Mouse (Mus musculus) heart, adult 2 months (tissue): ENCODE measurements around the gene Sema3b. TPM values are rescaled to one million over a fixed set of nuclear protein-coding genes. Genes with fewer than 3 reads are reported as not detected.
A peak's percentile ranks its signal among the peaks of the same experiment; 100 is the strongest.

Experiments used
- DNase-seq, 2 experiments: peaks; one replicate each; pipeline ENCODE4 v3.0.0; 2021
- H3K27ac ChIP-seq: fragments of 200-600 bp; 2 replicates; pipeline ENCODE4 v1.8.1; 2022
- H3K27me3 ChIP-seq: fragments of 200-500 bp; 2 replicates; pipeline ENCODE4 v1.6.1; 2012; ENCODE audit warnings: mild to moderate bottlenecking, low read length, inconsistent platforms, mixed read lengths; ENCODE audit not compliant: control insufficient read depth, insufficient read depth
- H3K36me3 ChIP-seq: fragments of 200-500 bp; 2 replicates; pipeline ENCODE4 v1.6.1; 2012; ENCODE audit warnings: low read length, inconsistent platforms; ENCODE audit not compliant: control insufficient read depth, insufficient read depth
- H3K4me1 ChIP-seq: fragments of 200-500 bp; 2 replicates; pipeline ENCODE4 v1.6.1; 2011; ENCODE audit warnings: low read length; ENCODE audit not compliant: control insufficient read depth, insufficient read depth
- H3K4me3 ChIP-seq: fragments of 200-600 bp; 2 replicates; pipeline ENCODE4 v1.8.1; 2022
- H3K79me2 ChIP-seq: fragments of 200-500 bp; replicated peaks from 2 replicates; pipeline ENCODE4 v1.6.1; 2012; ENCODE audit warnings: mild to moderate bottlenecking, inconsistent platforms, low read length, moderate library complexity, mixed read lengths; ENCODE audit not compliant: control insufficient read depth, insufficient read depth
- H3K9ac ChIP-seq: fragments of 200-500 bp; 2 replicates; pipeline ENCODE4 v1.6.1; 2012; ENCODE audit warnings: low read depth, mild to moderate bottlenecking, control low read depth, inconsistent platforms, low read length, mixed read lengths
- CTCF ChIP-seq: fragments of 200-600 bp; IDR thresholded peaks from 2 replicates; pipeline ENCODE4 v1.8.1; 2022; ENCODE audit warnings: antibody characterized with exemption, mild to moderate bottlenecking, moderate library complexity
- EP300 ChIP-seq: fragments of 200-500 bp; IDR thresholded peaks from 2 replicates; pipeline ENCODE4 v1.6.1; 2011; ENCODE audit warnings: low read depth, low read length, control low read depth; ENCODE audit not compliant: insufficient read depth
- POLR2A ChIP-seq: fragments of 200-500 bp; IDR thresholded peaks from 2 replicates; pipeline ENCODE4 v1.6.1; 2011; ENCODE audit warnings: mild to moderate bottlenecking, low read depth, low read length, control low read depth; ENCODE audit not compliant: insufficient read depth
- WGBS: fragments of 180-500 bp; shearing (Covaris S2); methylation state at CpG from one replicate; pipeline ENCODE4 v1.1.7; 2018; 5-methylcytosine and 5-hydroxymethylcytosine counted together
- intact Hi-C: fragments of 180-260 bp; cut with DNase I; formaldehyde crosslinking; loops from one replicate; pipeline ENCODE4 v1.15.1; 2025
- polyA plus RNA-seq: library from polyadenylated mRNA; depleted of rRNA; stranded (reverse); fragments of >200 nt; gene quantifications from 2 replicates; pipeline ENCODE4 v1.2.3, GENCODE M21; 2012
- total RNA-seq, 2 experiments: library from RNA; stranded (reverse); gene quantifications; 2 replicates each; pipeline ENCODE4 v1.2.3; 2021

Gene Sema3b
- total and polyA plus RNA-seq, 3 experiments = 19.9 to 33.7 (median 24.2) TPM

DNA sequence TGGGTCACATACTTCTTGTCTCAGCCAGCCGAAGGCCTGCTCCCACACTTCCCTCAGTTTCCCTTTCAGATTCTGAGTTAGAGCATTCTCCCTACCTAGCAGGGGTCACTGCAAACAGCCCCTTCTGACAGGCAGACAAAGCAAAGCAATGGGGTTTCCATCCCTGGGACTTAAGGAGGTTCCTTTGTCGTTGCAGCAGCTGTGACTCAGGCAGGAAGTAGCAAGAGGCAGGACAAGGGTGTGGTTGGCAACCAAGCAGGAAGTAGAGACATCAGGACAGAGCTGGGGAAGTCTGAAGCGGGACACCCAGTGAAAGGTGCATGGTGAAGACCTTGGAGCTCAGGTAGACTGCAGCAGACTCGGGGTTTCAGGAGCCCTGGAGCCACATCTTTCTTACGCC is 15.5 kb upstream of the Sema3b start:
- Histone ChIP-seq H3K27me3 (no peaks in the 10 kb centered on the region), H3K4me1 (peaks cover 59% of the 10 kb centered on the region), H3K36me3 (peaks cover 12% of the 10 kb centered on the region), H3K9ac (peak overlapping the region; percentile 37), H3K79me2 (peaks cover 4% of the 10 kb centered on the region), H3K4me3 (peak overlapping the region; percentile 29), H3K27ac (peak overlapping the region; percentile 89)
- WGBS = 36% methylated on average over 5 of the region's 5 CpGs
- intact Hi-C loops = no loop called here
- peak; percentile 60 to 78 for DNase-seq
- TF ChIP-seq POLR2A = peak; percentile 65
- peak; percentile 95 for TF ChIP-seq EP300
- no peak for TF ChIP-seq CTCF

DNA sequence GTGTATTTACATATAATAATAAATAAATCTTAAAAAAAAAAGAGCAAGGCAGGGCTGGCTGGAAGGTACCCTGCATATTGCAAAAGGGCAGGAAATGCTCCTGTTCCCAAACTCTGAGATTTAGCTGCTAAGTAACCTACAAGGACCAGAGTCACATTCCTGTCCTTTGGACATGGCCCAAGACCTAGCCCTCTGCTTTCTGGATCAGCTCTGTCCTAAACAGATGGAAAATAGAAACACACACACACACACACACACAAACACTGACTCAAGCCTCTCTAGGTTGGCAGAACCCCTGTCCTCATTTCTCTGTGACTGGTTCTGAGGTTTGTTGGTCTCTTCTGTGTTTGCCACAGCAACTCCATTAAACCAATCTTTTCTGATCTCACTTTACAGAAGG is 11.9 kb upstream of the Sema3b start:
- H3K79me2 ChIP-seq = no peaks in the 10 kb centered on the region; the same call in 1 of the 2 replicates
- peak overlapping the region; percentile 42 for H3K27ac ChIP-seq

GRCm38 (mm10) chr9:107619546-107619879 is 10.5 kb upstream of the Sema3b start:
- peak overlapping the region; percentile 76 for H3K27ac ChIP-seq
- H3K79me2 ChIP-seq = no peaks in the 10 kb centered on the region; the same call in 1 of the 2 replicates
- peak; percentile 61 for DNase-seq
- peaks cover 44% of the 10 kb centered on the region for H3K4me1 ChIP-seq
- intact Hi-C loops = no loop called here
- no peaks in the 10 kb centered on the region for H3K27me3 ChIP-seq
- H3K36me3 ChIP-seq = peaks cover 23% of the 10 kb centered on the region
- H3K9ac ChIP-seq = peak overlapping the region; percentile 0; the same call in 1 of the 2 replicates
- TF ChIP-seq EP300 (no peak), CTCF (no peak), POLR2A (no peak)
- WGBS = 25% methylated on average over 13 of the region's 13 CpGs
- H3K4me3 ChIP-seq = no peak overlapping the region

More for the DNA sequence above, 11.9 kb upstream of the Sema3b start:
- Histone ChIP-seq H3K4me3 (no peak overlapping the region), H3K27me3 (no peaks in the 10 kb centered on the region), H3K36me3 (peaks cover 23% of the 10 kb centered on the region), H3K9ac (no peak overlapping the region), H3K4me1 (peaks cover 56% of the 10 kb centered on the region)
- no peak for TF ChIP-seq EP300
- TF ChIP-seq CTCF = no peak
- TF ChIP-seq POLR2A = no peak
- DNase-seq = no peak
- intact Hi-C loops = no loop called here

DNA sequence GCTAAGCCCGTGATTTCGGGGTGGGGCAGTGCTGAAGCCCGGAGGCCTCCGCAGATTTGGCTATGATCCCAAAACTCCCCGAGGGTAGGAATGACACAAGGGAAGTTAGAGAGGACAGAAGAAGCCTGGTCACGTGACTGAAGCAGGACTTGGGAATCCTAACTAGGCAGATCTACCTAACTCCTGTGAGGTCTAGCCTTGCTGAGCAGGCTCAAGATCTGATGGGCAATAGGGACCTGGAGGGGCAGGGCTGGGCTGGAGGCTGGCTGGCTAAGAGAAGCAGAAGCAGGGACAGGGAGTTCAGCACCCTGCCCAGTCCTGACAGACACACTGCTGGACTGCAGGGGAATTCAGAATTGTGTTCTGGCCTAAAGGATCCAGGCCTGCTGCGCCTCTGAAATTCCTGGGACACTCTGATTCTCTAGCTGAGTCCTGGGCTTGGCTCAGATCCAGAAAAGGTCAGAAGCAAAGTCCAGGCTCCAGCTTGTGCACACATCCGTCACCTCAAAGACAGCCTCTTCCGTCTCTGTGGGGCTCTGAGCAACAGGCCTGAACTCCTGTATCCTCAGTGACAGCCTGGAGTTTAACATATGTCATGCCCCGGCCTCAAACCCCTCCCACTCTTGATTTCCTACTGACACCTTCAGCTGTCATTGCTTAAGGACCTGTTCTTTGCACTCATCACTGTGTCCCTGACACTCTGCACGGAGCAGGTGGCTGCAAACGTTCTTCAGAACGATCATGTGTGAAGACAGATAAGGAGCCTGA is 9.9 kb upstream of the Sema3b start:
- intact Hi-C loops = no loop called here
- Histone ChIP-seq H3K79me2 (no peaks in the 10 kb centered on the region; the same call in 1 of the 2 replicates), H3K9ac (peak overlapping the region; percentile 50), H3K27ac (peak overlapping the region; percentile 76), H3K4me3 (no peak overlapping the region), H3K4me1 (peaks cover 39% of the 10 kb centered on the region), H3K36me3 (peaks cover 21% of the 10 kb centered on the region), H3K27me3 (no peaks in the 10 kb centered on the region)
- WGBS = 7% methylated on average over 13 of the region's 13 CpGs
- peak; percentile 42; the same call in 1 of the 2 replicates for TF ChIP-seq POLR2A
- no peak for TF ChIP-seq CTCF
- TF ChIP-seq EP300 = peak; percentile 99
- DNase-seq = peak; percentile 64 to 77

DNA sequence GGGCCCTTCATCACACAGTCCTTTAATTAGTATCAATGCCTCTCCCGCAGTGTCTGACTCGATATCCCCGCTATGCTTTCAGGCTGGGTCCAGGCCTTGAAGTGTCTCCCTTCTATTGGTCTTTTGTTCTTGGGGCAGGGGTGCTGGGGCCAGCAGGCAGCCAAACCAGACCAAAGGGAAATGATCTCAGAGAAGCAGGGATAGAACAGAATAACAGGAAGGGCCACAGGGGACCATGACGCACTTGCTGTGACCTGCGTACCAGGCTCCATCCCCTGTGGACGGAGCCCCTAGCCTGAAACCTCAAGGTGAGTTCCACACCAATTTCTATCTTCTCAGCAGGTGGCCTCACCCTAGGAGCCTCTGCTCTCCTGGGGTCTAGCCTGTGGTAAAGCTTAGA is 9.1 kb upstream of the Sema3b start:
- Histone ChIP-seq H3K79me2 (no peaks in the 10 kb centered on the region; the same call in 1 of the 2 replicates), H3K36me3 (peaks cover 17% of the 10 kb centered on the region), H3K9ac (no peak overlapping the region), H3K4me1 (peaks cover 35% of the 10 kb centered on the region), H3K27ac (peak overlapping the region; percentile 76), H3K4me3 (no peak overlapping the region), H3K27me3 (no peaks in the 10 kb centered on the region)
- 38% methylated on average over 6 of the region's 6 CpGs for WGBS
- intact Hi-C loops = no loop called here
- TF ChIP-seq POLR2A (no peak), EP300 (no peak), CTCF (no peak)
- DNase-seq = no peak

DNA sequence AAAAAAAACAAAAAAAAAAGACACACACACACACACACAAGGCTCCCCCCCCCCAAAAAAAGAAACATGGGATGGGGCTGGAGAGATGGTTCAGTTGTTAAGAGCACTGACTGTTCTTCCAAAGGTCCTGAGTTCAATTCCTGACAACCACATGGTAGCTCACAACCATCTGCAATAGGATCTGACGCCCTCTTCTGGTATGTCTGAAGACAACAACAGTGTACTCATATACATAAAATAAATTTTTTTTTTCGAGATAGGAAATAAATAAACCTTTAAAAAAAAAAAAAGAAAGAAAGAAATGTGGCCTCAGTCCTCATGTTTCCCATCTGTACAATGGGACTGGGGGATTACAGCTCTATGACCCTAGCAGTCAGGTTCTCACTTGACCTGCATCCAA is 8.4 kb upstream of the Sema3b start:
- Histone ChIP-seq H3K79me2 (no peaks in the 10 kb centered on the region; the same call in 1 of the 2 replicates), H3K27me3 (no peaks in the 10 kb centered on the region), H3K9ac (no peak overlapping the region), H3K27ac (peak overlapping the region; percentile 76), H3K4me3 (no peak overlapping the region), H3K4me1 (peaks cover 35% of the 10 kb centered on the region), H3K36me3 (peaks cover 17% of the 10 kb centered on the region)
- intact Hi-C loops = no loop called here
- peak; percentile 43 for TF ChIP-seq CTCF
- no peak for TF ChIP-seq EP300
- no peak for DNase-seq
- 72% methylated on average over 2 of the region's 2 CpGs for WGBS
